Mouse (Mus musculus) liver, embryonic 14 days (tissue): ENCODE data around the gene Tbck. TPM values are rescaled to one million over a fixed set of nuclear protein-coding genes. Genes with fewer than 3 reads are reported as not detected.

Experiments
- polyA plus RNA-seq: library from polyadenylated mRNA; depleted of rRNA; stranded (reverse); fragments of >200 nt; gene quantifications from 2 replicates; pipeline ENCODE4 v1.2.3, GENCODE M21; 2012; rRNA removed

Gene Tbck
- 0.90 and 1.1 TPM in 2 replicates for polyA plus RNA-seq

GRCm38 (mm10) chr3:132683447-132684230 lies at the start of gene Tbck:
Tbck (plus strand) TSS chr3:132684144.

GRCm38 (mm10) chr3:132684231-132684928 lies 436 bp downstream of the Tbck start, which contains the start of gene Aimp1:
Aimp1 (minus strand) TSS chr3:132684370.

Other genes with a start within 250 kb of the Tbck start
- 4.8 and 6.1 TPM in 2 replicates for gene Gimd1, start 54.3 kb upstream of the Tbck start, polyA plus RNA-seq
- gene Aimp1, start 226 bp downstream of the Tbck start, polyA plus RNA-seq, result 45.1 and 46.6 TPM in 2 replicates